Mouse (Mus musculus) midbrain, embryonic 10.5 days (tissue): ENCODE results near the gene Boll. TPM values are rescaled to one million over a fixed set of nuclear protein-coding genes. Genes with fewer than 3 reads are reported as not detected.
A peak's percentile ranks its signal among the peaks of the same experiment; 100 is the strongest.

Experiments
- DNase-seq: peaks from one replicate; pipeline ENCODE4 v3.0.0-alpha.2; 2017; ENCODE audit warnings: low spot score
- H3K27ac ChIP-seq: fragments of 300-500 bp; sonication (generic); replicated peaks from 2 replicates; pipeline ENCODE4 v1.5.1; 2016; ENCODE audit warnings: mild to moderate bottlenecking
- H3K27me3 ChIP-seq: fragments of 300-500 bp; sonication (generic); 2 replicates; pipeline ENCODE4 v1.6.1; 2016; ENCODE audit warnings: low read depth, mild to moderate bottlenecking; ENCODE audit not compliant: poor library complexity, severe bottlenecking
- H3K36me3 ChIP-seq: fragments of 300-500 bp; sonication (generic); 2 replicates; pipeline ENCODE4 v1.6.1; 2016; ENCODE audit warnings: mild to moderate bottlenecking, moderate library complexity
- H3K4me1 ChIP-seq: fragments of 300-500 bp; sonication (generic); 2 replicates; pipeline ENCODE4 v1.6.1; 2016
- H3K4me3 ChIP-seq: fragments of 300-500 bp; sonication (generic); 2 replicates; pipeline ENCODE4 v1.5.1; 2016; ENCODE audit warnings: mild to moderate bottlenecking, moderate library complexity
- H3K9me3 ChIP-seq: fragments of 300-500 bp; sonication (generic); replicated peaks from 2 replicates; pipeline ENCODE4 v1.6.1; 2016; ENCODE audit warnings: mild to moderate bottlenecking
- WGBS: fragments of 180-500 bp; shearing (Covaris S2); methylation state at CpG from one replicate; pipeline ENCODE4 v1.1.7; 2016; 5-methylcytosine and 5-hydroxymethylcytosine counted together
- polyA plus RNA-seq: library from polyadenylated mRNA; unstranded; fragments of >200 nt; fragmentation: Nextera tagmentation; extraction: Ambion mirVana; gene quantifications from 2 replicates; pipeline ENCODE4 v1.2.1, GENCODE M21; 2016

The Boll gene
- polyA plus RNA-seq, 1 experiment from 2014 or later, result 0.23 TPM

DNA sequence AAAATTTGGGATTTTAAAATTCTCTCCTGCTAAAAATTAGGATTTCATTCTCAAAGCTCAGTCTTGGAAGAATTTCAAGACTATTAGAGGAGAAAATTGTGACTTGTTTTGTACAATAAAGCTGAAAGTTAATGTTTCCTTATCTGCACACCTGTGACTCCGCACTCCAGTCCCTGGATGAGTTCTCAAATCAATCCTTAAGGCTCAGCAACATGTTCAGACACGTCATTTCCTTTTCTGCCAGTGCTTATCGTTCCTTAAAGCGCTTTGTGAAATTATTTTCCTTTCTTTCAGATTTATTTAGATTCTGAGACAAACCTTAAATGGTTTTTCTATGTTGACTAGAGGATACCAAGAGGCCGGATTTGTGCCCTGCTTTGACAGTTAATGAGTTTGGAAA lies 126.8 kb downstream of the Boll start:
- H3K27ac ChIP-seq, result peak overlapping the region; percentile 78
- H3K36me3 ChIP-seq, result no peaks in the 10 kb centered on the region
- no peaks in the 10 kb centered on the region for H3K27me3 ChIP-seq
- no peaks in the 10 kb centered on the region for H3K9me3 ChIP-seq
- no peak for DNase-seq
- H3K4me3 ChIP-seq, result peak overlapping the region; percentile 87
- WGBS, result 51% methylated on average over 5 of the region's 5 CpGs
- peaks cover 45% of the 10 kb centered on the region for H3K4me1 ChIP-seq

DNA sequence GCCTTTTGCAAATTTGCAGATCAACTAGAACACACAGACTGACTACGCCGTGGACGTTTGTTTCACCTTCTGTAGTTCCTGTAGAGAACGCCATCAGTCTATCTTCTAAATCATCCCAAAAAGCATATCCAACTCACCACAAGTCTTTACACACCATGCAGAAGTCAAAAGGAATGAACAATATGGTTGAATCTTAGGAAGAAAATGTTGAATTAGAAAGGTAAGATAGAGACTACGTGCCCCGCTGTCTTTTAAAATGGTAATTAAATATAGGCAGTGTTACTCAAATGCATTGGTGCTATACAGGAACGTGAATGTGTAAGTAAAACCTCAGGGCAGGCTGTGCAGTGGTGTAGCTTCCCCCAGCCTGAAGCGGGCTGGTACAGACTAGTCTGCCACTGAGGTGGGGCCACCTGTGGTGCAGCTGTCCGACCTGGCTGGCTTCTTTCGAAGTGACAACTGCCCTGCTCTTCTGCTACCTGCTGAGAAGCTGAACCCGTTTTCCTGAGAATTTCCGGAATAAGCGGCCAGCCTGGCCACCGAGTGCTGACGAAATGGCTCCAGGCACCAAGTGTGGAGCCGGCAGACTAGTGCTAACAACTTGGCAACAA lies 128.3 kb downstream of the Boll start:
- WGBS, result 52% methylated on average over 16 of the region's 16 CpGs
- Histone ChIP-seq H3K4me3 (no peak overlapping the region), H3K9me3 (no peaks in the 10 kb centered on the region), H3K27ac (no peak overlapping the region), H3K27me3 (no peaks in the 10 kb centered on the region), H3K36me3 (no peaks in the 10 kb centered on the region), H3K4me1 (peaks cover 31% of the 10 kb centered on the region)
- DNase-seq, result no peak

DNA sequence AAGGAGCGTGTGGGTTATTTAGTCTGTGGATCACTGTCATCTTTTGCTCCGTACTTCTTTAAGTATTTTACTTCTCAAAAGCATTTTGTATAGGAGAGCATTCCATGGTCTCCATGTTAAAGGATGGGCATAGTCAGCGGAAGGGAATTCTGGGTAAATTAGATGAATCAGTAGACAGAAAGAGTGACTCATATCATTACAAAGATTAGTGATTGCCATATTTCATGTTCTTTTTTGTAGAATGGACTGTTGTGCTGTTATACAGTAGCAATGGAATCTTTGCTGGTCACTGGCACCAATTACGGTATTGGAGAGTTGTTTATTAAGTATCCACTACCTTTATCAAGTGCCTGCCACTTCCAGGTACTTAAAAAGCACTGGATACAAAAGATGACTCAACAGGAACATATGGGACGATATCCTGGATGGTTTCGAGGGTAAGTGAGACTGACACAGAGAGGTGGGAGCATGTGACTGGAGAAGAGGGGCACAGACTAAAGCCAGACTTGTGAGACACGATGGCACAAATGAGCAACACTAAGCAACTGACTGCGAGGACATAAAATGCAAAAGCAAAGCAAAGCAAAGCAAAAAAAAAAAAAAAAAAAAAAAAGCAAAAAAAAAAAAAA lies 134.9 kb downstream of the Boll start:
- Histone ChIP-seq H3K36me3 (no peaks in the 10 kb centered on the region), H3K27ac (no peak overlapping the region), H3K4me3 (no peak overlapping the region), H3K9me3 (no peaks in the 10 kb centered on the region), H3K4me1 (peaks cover 19% of the 10 kb centered on the region), H3K27me3 (peaks cover 26% of the 10 kb centered on the region)
- whole genome bisulfite sequencing, result 89% methylated on average over 8 of the region's 8 CpGs
- no peak for DNase-seq

DNA sequence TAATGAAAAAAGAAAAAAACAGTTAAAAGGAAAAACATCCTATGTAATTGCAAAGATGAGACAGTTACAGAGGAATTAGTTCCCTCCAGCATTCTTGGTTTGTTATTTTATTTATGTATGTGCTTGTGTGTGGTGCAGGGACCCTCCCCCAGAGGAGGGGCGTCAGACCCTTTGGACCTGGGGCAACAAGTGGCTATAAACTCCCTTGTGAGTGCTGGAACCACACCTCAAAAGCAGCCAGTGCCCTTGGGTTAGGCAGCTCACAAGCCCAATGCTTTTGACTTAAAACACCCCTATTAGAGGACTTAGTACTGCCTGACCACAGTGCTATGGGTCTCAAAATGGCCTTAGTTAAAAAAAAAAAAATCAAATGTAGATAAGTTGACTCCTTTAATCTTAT lies 135.9 kb downstream of the Boll start:
- WGBS, result 56% methylated on average over 1 of the region's 1 CpGs
- peaks cover 19% of the 10 kb centered on the region for H3K4me1 ChIP-seq
- DNase-seq, result no peak
- H3K9me3 ChIP-seq, result no peaks in the 10 kb centered on the region
- no peak overlapping the region for H3K27ac ChIP-seq
- peaks cover 26% of the 10 kb centered on the region for H3K27me3 ChIP-seq
- H3K36me3 ChIP-seq, result no peaks in the 10 kb centered on the region
- no peak overlapping the region for H3K4me3 ChIP-seq

DNA sequence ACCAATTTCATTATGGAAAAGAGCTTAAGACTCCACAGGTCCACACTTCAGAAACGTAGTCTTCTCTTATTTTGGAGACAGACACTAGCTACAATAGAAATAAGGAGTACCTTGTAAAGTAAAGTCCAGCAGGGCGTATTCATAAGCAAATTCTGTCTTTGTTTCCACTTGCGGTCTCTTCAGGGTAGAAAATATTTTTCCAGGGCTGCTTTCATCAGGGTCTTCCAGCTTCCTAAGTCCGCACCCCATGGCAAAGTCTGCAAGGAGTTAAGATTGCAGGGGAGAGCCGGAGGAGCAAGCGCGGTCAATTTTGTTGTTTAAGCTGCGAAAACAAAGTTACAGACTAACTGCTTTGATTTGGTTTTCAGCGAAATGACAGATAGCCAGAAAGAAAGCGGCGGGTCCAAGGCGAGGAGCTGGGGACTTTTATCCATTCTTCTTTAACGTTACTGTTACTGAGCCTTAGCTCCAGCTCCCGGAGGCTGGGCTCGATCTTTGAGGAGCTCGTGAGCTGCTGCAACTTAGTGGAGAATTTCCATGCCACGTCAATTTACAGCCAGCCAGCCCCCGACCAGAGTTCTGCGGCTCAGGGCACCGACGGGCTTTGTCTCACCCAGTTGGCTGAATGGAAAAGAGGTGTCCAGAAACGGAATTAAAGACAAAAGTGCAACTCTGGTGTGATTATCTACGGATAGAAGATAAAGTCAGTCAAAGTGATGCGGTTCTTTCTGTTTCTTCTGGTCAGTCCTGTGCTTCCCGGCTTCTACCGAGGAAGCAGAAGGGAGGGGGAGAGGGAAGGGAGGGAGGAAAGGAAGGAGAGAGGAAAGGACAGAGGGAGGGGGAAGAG lies 137.0 kb downstream of the Boll start, which contains the start of gene Rftn2:
TSS of gene Rftn2 (minus strand) at position 772 of the 847 bp plus-strand sequence.
- peaks cover 19% of the 10 kb centered on the region for H3K4me1 ChIP-seq
- peak; percentile 59 for DNase-seq
- H3K36me3 ChIP-seq, result no peaks in the 10 kb centered on the region
- 1% methylated on average over 26 of the region's 26 CpGs for WGBS
- H3K9me3 ChIP-seq, result no peaks in the 10 kb centered on the region
- H3K27ac ChIP-seq, result peak within 1 kb of the TSS; percentile 76
- peaks cover 26% of the 10 kb centered on the region for H3K27me3 ChIP-seq
- peak within 1 kb of the TSS; percentile 58 for H3K4me3 ChIP-seq

DNA sequence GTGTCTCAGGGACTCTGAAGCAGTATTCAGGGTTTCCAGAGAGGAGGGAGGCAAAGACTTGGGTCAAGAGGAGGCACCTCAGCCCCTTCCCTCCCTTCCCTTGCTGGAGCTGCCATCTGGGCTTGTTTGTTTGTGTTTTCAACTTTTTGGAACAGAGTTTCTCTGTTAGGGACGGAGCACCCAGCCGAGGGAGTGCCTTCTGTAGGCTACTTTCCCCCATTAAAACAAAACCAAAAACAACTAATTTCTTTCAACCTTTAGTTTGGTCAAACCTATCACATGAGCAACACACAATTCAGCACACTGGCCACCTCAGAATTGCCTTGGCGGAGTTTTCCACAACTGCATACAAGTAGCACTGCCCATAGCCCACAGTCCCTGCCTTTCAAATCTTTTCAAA lies 137.9 kb downstream of the Boll start:
- DNase-seq, result no peak

DNA sequence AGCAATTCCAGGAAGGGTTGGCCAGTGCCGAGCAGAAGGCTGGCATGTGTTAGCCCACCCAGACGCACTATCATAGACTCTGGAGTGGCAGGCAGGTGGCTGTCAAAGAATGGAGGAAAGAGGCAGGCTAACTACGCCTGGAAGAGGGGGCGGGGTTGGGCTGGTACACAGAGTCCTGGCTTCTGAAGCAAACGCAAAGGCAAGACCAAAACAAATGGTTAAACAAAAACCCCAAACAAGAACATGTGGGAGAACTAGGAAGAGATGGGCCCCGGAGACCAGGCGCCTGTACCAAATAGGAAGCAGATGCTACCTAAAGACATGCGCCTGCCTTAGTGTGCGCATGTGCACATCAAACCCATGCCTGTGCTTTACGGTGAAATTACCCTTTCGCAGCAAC lies 139.2 kb downstream of the Boll start:
- H3K27me3 ChIP-seq, result peaks cover 26% of the 10 kb centered on the region
- no peak overlapping the region for H3K4me3 ChIP-seq
- no peak overlapping the region for H3K27ac ChIP-seq
- WGBS, result 71% methylated on average over 11 of the region's 11 CpGs
- H3K4me1 ChIP-seq, result peaks cover 19% of the 10 kb centered on the region
- DNase-seq, result no peak
- H3K9me3 ChIP-seq, result no peaks in the 10 kb centered on the region
- H3K36me3 ChIP-seq, result no peaks in the 10 kb centered on the region

More for the DNA sequence above, 137.9 kb downstream of the Boll start:
- Histone ChIP-seq H3K4me3 (peak overlapping the region; percentile 58; the same call in 1 of the 2 replicates), H3K4me1 (peaks cover 19% of the 10 kb centered on the region), H3K36me3 (no peaks in the 10 kb centered on the region), H3K27me3 (peaks cover 26% of the 10 kb centered on the region), H3K9me3 (no peaks in the 10 kb centered on the region), H3K27ac (no peak overlapping the region)
- WGBS, result 37% methylated on average over 3 of the region's 3 CpGs

DNA sequence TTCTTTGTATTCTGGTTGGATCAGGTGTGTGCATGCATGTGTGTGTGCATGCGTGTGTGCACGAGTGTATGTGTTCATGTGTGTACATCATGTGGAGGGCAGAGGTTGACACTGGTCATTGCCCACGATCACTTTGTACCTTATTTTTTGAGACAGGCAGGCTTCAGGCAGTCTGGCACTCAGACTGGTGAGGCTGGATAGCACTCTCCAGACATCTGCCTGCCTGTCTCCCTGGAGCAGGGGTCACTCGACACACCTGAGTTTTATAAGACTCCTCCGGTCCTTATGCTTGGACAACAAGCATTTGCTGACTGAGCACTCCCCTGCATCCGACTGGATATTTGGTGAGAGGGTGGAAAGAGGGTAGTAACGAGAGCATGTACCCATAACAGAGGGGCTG lies 140.2 kb downstream of the Boll start:
- H3K4me3 ChIP-seq, result no peak overlapping the region
- H3K4me1 ChIP-seq, result peaks cover 19% of the 10 kb centered on the region
- no peak overlapping the region for H3K27ac ChIP-seq
- no peaks in the 10 kb centered on the region for H3K36me3 ChIP-seq
- no peak for DNase-seq
- peaks cover 25% of the 10 kb centered on the region for H3K27me3 ChIP-seq
- H3K9me3 ChIP-seq, result no peaks in the 10 kb centered on the region
- WGBS, result 88% methylated on average over 7 of the region's 7 CpGs

DNA sequence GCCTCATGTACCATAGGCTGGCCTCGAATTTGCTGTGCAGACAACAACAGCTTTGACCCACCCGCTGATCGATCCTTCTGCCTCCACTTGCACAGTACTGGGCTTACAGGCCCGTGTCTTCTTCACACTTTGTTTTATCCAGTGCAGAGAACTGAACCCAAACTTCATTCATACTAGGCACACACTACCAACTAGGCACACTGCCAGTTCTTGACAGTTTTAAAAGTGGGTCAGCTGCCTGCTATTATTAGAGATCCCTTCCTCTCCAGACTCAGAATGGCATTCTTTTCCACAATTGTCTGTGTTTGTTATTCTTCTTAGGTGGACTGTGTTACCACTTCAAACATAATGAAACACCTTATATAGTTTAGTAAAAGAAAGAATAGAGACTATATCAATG lies 141.9 kb downstream of the Boll start:
- H3K36me3 ChIP-seq, result no peaks in the 10 kb centered on the region

DNA sequence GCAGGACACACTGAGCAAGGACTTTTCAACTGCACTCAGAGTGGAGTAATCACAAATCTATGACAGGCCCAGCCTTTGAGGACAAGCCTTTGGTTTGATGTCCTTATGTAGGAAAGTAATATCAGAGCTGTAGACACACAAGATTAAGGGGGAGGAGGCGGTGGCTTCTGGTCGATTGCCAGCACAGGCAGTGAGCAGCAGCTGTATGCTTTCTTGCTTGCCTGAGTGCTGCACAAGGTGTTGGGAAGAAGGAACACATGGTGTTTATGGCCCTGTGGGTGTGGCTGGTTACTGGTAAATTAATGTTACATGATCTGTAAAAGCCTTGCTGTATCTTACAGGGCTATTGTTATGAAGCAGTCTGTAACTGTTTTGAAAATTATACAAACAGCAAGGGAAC lies 146.1 kb downstream of the Boll start:
- WGBS, result 87% methylated on average over 2 of the region's 2 CpGs
- DNase-seq, result no peak
- Histone ChIP-seq H3K36me3 (no peaks in the 10 kb centered on the region), H3K4me1 (no peaks in the 10 kb centered on the region), H3K27ac (no peak overlapping the region), H3K9me3 (no peaks in the 10 kb centered on the region), H3K4me3 (no peak overlapping the region), H3K27me3 (no peaks in the 10 kb centered on the region)

More for the DNA sequence above, 141.9 kb downstream of the Boll start:
- H3K4me1 ChIP-seq, result peaks cover 14% of the 10 kb centered on the region
- no peak overlapping the region for H3K4me3 ChIP-seq
- H3K27ac ChIP-seq, result no peak overlapping the region
- H3K9me3 ChIP-seq, result no peaks in the 10 kb centered on the region
- WGBS, result 80% methylated on average over 4 of the region's 4 CpGs
- H3K27me3 ChIP-seq, result peaks cover 17% of the 10 kb centered on the region
- DNase-seq, result no peak

DNA sequence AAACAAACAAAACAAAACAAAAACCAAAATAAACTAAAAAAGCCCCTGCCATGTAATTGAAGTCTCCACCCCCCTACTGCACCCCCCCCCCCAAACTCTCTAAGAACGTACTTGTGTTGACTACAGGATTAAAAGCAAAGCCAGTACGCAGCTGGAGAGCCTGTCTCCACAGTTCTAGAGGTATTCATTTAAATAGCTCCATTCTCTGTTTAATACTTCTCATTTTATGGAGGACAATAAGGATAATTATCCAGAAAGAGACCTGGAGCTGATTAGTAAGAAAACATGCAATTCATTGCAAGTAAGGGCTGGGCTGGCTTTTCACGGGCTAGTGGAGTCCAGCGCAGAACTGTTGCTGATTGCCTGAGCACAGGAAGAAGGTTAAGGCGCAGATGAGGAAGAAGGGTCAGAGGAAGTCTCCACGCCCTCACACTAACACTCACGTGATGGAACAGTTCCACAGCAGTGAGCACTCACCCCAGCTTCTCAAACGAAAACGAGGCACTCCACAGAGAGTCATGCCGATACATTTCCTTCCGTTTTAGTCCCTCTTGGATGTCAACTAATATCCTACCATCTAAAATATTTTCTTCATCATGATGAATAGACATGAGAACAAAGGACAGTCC lies 148.0 kb downstream of the Boll start:
- Histone ChIP-seq H3K4me3 (no peak overlapping the region), H3K27me3 (0 out of 2 replicates have a peak, but pooled peaks cover 8% of the 10 kb centered on the region), H3K27ac (no peak overlapping the region), H3K9me3 (no peaks in the 10 kb centered on the region), H3K36me3 (no peaks in the 10 kb centered on the region), H3K4me1 (peaks cover 11% of the 10 kb centered on the region)
- DNase-seq, result no peak
- WGBS, result 70% methylated on average over 11 of the region's 11 CpGs

DNA sequence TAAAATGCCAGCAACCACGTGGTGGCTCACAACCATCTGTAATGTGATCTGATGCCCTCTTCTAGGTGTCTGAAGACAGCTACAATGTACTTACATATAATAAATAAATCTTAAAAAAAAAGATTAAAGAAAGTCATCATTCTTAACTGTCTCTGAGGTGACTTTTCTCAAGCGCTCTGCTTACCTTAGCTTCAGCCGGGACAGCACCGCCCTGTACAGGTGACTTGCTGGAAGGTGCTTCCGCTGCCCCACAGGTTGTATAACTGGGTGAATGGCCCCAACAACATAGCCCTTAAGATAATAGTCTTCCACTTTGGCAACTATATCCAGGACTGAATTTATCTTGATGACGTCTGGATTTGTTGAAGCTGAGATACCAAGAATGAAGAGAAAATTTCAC lies 149.3 kb downstream of the Boll start:
- H3K4me1 ChIP-seq, result peaks cover 14% of the 10 kb centered on the region
- H3K4me3 ChIP-seq, result no peak overlapping the region
- no peaks in the 10 kb centered on the region for H3K36me3 ChIP-seq
- H3K27me3 ChIP-seq, result 0 out of 2 replicates have a peak, but pooled peaks cover 8% of the 10 kb centered on the region
- H3K9me3 ChIP-seq, result no peaks in the 10 kb centered on the region
- 88% methylated on average over 6 of the region's 6 CpGs for WGBS
- no peak overlapping the region for H3K27ac ChIP-seq
- no peak for DNase-seq
